Mouse (Mus musculus) cerebellum, adult 18-20 months (tissue): Measurements from ENCODE around the gene Anxa3.

ENCODE experiments used
- DNase-seq, 2 experiments: peaks; one replicate each; pipeline ENCODE4 v3.0.0; 2021

Gene Anxa3

DNA sequence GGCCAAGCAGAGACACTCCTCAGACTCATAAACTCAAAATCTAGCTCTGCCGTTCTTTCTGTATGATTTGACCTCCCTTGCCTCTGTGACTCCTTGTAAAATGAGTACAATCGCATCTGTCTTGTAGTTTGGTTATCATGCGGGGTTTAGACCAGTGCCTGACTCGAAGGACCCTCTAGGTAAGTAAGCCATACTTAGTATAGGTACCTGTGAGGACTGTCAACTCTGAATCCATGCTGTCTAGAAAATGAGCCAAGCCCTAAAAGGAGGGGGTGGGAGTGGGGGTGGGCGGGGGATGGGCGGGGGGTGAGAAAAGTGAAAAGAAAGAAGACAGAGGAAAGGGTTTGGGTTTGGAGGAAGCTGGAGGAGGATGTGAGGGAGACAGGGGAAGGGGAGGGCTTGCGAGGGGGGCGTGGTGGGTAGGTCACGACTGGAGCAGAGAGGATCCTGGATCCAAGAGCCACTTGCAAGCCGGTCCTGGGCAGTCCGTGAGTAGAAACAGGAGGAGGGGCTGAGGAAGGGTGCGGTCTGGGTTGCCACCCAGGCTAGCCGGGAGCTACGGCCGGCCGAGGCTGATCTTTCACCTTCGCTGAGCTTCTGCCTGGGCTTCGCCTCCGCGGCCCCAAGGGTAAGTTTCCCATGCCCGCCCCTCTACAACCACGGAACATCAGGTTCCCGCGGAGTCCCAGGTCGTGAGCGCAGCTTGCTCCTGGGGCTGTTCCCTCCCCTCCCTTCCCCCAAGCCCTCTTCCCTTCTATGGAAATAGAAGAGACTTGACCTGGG lies at the start of gene Anxa3:
Gene Anxa3 (plus strand): TSS at position 404 of the 783 bp plus-strand sequence.
- no peak for DNase-seq

DNA sequence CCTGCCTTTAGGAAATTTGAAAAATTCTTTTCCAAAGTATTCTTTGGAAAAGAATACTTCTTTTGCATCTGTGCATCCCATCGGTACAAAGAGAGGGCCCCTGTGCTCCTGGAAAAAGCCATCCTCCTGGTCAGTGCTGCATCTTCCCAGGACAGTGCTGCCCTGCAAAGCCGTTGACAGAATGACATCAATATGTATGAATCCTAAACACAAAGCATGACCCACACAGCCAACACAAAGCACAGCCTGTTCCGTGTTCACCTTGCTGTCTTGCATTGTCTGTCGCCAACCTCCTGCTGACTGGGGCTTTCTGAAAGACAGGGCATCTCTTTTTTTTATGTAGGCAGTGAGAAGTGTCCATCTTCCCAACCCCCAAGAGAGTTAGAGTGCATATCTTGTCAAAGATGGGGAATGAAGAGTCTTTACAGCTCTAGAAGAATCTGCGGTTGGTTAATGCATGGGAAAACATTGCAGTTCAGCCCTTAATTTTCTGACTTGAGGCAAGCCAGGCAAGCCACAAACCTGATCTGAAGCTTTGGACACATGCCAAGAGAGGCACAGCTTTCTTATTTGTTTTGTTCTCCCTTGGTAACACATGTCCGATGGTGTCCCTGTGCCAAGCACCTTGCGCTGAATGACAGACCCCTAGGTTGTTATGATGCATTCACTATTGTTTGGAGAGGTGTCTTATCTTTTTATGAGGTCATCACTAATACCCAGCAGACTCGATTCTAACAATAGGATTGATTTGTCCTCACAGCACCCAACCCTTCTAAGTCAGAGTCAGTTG lies 45.7 kb upstream of the Anxa3 start:
- DNase-seq, result no peak

DNA sequence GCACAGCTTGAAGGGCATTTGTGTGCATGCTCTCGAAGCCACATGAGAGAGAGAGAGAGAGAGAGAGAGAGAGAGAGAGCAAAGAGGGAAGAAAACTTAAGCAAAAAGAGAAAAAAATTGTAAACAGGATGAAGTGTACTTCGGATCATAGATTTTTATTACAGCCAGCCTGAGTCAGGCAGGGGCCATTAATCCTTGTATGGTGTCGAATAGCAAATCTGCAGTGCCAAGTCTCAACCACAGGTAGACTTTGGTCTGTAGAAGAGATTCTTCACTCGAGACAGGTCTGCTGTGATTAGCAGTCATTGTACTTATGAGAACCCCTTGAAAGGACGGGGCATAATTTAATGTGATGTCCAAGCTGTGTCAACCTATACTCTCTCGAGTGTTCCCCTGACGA lies 35.5 kb upstream of the Anxa3 start:
- DNase-seq, result no peak

DNA sequence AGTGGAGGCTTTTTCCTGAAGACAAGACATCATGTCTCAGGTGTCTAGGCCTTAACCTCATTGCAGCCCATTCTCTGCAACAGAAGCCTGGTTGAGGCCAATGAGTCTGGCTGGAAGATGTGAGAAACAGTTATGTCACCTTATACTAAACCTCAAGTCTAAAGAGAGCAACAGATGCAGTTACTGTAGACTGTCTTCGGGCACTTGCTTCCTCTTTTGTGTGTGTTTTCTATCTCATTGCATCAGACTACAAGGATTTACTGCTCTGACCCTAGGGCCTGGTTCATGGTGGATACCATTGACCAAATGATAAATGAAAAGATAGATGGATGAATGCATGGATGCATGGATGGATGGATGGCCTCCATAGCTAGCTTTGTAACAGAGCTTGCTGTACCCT lies 31.1 kb upstream of the Anxa3 start:
- DNase-seq, result no peak

DNA sequence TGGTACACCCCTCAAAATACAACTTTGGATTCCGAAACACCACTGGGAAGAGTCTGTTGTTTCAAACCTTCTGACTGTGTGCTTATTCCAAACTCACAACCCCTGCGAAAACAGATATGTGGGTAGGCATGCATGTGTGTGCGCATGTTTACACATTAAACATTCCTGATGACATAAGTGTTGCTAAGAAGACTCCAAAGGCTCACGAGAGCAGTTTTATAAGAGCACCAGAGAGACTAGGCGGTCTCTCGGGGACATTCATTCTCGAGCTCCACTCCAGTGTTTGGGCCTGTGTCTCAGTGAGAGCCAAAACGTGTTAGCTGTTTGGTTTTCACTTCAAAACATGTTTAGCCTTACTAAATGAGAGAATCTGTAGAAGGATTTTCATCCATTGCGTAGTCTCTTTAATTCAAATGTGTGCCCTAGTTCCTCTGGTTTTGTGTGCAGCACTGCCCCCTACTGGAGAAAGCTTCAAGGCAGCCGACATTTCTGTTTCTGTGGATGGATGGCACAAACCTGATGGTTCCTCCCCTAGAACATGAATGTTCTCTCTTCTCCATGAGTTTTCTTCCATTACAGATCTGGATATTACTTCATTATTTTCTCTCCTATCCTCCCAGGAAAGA lies 24.2 kb upstream of the Anxa3 start:
- peak; percentile 32 to 58 for DNase-seq

DNA sequence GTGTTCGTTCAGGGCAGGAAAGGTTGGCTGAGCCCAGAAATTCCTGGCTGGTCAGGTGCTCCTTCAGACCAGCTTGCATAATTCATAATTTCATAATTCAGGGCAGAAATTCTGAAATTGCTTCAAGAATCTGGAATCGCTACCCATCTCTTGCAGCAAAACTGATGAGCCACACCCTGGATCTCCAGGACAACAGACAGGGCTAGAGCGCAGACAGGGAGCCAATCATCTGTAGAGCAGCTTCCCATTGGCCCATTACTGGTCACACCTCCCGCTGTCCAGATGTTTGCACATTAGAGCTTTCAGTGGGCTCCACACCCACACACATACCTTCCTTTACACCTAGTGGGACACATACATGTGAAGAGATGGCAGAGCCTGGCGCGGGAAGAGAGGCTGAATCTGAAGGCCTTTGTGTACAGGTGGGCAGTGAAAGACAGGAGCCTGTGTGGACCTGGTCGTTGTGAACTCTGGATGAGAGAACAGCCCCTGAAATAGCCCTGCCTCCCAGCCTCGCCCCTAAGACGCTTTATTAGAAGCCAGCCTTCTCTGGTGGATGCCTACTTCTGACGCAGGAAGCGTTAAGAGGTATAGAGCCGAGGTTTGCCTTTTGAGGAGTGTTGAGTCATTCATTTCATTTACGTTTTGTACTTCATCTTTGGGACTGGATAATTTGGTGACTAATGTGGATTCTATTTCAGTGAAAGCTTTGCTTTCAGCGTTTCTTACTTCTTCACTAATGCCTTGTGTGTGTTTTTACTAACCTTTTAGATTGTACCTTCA lies 9.4 kb upstream of the Anxa3 start:
- DNase-seq, result no peak

DNA sequence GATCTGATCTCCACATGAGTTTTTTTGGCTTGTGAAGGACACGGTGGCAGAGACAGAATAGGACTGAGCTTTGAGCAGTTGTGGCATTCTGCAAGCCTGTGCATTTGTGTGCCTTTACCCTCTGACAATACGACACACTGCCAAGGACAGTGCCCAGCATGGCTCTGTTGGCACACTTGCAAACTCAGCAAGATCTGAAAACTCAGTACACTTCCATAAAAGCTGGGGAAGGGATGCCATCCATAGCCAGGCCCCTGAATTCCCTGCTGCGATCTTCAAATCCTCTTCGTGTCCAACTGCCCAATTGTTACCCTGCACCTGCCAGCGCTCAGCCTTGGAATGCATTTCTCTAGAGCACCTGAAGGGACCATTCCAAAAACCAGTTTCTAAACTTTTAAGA lies 8.0 kb upstream of the Anxa3 start:
- DNase-seq, result no peak

DNA sequence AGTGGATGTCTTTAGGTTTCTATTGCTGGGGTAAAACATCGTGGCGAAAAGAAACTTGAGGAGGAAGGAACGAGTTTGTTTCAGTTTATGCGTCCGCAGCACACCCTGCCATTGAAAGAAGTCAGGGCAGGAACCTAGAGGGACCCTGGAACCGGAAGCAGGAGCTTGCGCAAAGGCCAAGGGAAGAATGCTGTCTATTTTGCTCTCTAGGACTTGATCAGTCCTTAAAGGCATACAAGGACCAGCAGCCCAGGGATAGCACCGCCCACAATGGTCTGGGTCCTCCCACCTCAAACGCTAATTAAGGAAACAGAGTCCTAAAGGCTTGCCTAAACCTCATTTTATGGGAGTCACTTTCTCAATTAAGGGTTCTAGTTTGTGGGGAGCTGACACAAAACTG lies 717 bp upstream of the Anxa3 start:
- DNase-seq, result no peak

DNA sequence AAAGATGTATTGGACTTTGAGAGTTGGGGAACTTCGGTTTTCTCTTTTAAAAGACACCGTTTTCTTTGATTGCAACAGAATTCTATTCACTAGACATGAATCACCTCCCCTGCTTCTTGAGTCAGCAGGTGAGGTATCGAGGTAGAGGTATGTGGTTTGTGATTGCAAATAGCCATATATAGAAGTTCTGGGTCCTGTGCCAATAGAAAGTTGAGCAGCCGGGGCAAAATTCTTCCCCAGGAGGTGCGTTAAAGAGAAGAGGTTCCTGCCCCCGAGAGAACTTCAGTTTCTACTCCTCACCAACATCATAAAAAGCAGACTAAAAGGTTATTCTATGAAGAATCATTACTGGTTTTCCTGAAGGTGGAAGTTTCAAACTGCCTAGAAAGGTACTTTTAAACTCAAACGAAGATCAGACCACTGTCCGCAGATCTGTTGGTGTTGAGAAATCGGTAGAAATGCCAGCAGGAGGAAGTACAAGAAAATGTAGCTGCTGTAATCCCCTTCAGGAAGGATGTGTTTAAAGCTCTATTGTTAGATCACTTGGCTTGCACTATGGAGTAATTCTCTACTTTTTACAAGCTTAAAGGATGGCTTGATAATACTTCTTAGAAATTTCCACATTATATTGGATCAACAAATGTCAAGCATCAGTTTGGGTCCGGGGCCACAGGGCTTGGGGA lies 955 bp downstream of the Anxa3 start:
- DNase-seq, result no peak

DNA sequence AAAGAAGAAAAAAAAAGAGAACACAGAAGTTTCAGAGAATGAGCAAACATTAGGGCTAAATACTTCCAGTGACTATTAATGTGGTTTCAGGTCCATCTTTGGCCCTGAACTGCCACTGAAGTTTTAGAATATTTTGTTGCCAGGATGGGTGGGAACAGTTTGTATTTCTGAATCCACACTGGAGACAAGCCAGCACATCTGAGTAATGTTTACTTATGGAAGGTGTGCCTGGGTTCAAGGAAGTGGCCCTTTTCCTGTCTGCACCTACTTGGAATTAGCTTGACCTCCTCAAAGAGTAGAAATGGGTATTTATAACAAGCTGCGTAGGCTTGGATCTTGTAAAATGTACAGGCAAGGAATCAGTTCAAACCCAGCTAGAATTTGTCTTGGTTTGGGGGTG lies 2.6 kb downstream of the Anxa3 start:
- DNase-seq, result no peak

DNA sequence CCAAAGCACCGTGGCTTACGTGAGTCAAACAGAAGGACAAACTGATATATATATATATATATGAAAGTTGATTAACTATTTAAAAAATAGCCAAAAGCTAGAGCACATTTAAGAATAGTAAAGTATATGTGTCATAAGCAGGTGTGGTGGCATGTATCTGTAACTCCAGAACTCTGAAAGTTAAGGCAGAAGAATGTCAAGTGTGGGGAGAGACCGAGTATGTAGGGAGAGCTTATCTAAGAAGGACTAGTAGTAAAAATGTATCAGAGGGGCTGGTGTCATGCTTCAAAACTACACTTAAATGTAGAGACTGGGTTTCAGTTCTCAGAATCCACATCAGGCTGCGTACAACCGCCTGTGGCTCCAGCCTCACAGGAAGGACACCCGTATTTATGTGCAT lies 4.3 kb downstream of the Anxa3 start:
- no peak for DNase-seq

DNA sequence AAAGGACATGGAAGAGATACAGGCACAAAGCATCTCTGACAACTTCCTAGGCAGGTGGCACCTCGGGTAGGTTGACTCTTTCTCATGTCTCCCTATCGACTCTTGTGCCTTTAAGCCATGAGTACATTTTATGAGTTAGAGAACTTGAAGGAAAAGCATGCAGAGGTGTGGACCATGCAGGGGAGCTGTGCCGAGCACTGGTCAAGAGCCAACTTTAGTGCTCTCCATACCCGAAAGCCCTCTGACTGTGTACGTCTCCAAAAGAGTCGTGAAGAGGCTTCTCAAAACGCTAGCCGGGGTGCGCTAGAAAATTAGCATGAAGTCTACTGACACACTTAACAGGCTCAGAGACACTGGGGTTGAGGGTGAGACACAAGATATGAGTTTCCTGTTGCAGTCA lies 6.0 kb downstream of the Anxa3 start:
- DNase-seq, result no peak

DNA sequence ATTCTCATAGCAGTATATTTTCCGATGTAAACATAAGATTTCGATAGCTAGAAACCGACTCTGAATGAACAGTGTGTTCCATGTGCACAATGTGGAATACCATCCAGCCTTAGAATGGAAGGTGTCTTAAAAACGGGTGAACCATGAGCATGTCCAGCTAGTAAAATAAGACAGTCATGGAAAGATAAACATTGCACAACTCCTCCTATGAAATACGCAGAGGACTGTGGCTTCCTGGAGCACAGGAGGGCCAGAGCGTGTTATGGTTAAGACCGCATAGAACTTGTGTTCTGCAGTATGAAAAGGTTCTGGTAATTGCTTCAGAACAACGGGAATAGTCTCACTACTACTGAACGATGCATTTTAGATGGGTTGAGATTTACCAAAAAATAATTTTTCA lies 6.8 kb downstream of the Anxa3 start:
- no peak for DNase-seq

DNA sequence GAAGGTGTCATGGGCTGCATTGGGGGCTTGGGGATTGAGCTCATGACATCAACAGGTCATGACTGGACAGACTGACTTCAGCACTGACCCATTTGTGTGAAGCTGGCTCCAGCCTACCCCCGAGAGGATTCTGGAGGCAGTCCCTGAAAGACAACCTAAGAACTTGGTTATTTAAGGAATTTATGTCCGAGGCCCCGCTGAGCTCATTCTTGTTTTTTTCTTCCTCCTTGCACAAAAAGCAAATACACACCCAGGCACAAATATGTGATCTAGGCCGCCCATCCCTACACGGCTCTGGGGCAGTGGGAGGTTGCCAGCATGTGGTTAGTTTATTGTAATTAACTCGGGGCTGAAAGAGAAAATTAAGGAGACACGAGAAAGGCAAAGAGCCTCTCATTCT lies 9.0 kb downstream of the Anxa3 start:
- no peak for DNase-seq

DNA sequence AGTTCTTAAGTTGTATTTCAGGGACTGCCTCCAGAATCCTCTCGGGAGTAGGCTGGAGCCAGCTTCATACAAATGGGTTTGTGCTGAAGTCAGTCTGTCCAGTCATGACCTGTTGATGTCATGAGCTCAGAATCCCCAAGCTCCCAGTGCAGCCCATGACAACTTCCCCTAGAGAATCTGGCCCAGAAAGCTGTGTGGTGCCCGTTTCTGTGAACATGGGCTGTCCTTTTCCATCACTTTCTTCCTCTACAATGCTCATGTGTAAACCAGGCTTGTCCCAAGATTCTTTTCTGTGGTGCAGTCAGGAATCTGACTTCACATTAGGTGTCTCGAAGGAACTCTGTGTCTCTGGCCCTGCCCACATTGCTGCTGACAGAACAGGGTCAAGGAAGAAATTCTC lies 10.0 kb downstream of the Anxa3 start:
- DNase-seq, result no peak

DNA sequence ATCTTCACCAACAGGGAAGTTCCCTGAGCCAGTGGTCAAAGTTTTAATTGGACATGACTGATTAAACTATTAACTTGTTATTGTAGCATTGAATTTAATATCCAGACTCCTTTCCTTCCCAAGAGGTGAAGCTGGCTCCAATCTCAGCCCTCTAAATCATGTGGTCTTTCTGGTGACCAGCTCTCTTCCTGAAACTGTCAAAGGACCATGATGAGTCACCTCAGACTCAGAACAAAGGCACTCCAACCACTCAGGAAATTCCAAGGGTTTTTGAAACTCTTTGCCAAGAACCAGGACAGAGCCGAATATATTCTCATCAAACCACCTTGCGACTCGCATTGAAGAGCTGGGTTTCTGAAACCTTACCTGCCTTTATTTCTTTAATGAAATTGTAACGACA lies 11.2 kb downstream of the Anxa3 start:
- no peak for DNase-seq

DNA sequence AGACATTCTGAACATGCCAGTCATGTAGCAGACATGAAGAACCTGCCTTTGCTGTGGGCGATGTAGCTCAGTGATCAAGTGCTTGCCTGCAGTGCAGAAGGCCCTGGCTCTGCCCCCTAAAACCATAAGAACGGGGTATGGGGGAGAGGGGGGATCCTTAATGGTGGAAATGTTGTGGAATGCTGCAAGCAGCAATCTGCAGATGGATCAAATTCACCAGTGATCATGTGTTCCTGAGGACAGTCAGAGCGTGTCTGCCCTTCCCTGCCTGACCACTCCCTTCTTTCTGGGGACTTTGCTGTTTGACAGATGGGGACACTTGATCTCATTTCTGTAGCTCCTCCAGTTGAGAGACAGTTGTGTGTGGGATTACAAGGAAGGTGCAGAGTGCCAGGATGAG lies 11.7 kb downstream of the Anxa3 start:
- no peak for DNase-seq

DNA sequence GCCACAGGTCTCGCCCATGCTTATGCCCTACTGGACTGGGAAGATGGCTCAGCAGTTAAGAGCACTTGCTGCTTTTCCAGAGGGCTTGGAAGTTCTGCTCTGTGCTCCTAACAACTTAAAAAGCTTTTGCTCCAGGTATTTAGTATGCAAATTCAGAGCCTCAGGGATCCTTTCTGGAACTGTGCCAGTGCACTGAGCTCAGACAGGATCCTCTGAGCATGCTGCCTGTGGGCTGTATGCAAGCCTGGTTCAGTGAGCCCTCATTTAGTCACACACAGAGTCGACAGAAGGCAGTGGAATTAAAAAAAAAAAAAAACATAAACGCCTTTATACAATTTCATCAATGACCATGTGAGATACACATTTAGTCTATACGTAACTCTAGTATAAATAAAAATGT lies 17.5 kb downstream of the Anxa3 start:
- DNase-seq, result no peak

DNA sequence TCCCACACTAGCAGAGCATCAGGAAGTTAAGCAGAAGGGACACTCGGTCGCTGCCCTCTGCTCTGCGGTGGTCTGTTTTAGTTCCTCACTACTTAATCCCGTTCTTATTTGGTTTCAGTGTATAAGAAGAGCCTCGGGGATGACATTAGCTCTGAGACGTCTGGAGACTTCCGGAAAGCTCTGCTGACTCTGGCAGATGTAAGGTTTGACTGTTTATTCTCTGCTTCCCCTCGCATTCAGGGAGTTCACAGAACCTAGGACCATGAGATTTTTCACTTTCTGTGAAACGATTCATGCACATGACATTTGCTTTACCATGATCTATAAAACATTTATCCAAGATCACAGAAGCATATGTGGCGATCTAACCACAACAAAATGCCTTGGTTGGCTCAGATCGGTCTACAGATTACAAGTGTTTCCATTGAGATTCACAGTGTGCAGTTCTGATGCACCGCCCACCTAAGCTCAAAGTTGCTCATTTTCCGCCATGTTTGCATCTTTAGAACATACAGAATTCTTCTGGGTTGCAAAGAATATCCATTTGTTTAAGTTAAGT lies 31.7 kb downstream of the Anxa3 start:
- DNase-seq, result no peak

DNA sequence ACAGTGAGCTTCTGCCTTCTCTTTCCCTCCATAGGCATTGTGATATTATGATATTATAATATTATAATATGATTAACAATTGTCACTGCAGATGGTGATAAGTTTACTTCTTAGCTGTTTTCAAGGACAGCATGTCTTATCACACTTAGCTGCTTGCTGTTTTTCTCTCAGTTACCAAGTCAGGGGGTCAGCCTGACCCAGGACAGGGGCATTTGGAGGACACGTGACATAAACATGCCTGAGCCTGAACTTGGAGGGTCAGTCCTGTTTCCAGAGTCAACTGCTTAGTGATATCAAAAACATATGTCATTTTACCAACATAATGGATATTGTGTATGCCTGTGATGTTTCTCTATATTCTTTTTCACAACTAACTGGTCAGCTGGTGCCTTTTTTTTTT lies 34.0 kb downstream of the Anxa3 start:
- no peak for DNase-seq

DNA sequence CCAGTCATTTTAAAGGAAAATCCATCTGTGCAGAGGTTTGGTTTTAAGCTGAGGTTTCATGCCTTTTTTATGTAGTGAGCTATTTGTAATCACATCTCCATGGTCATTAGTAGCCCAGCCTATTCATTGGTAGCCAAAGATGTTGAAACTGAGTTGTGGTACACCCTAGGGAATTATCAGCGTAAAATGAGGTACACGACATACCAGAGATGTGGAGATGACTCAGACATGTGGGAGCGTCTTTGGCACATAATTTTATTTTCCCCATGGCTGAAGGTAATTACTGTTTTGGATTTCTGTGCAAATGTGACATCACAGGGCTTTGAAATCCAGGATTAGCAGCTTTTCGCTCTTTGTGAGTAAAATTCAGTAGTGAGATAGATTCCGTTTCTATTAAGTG lies 41.2 kb downstream of the Anxa3 start:
- no peak for DNase-seq

DNA sequence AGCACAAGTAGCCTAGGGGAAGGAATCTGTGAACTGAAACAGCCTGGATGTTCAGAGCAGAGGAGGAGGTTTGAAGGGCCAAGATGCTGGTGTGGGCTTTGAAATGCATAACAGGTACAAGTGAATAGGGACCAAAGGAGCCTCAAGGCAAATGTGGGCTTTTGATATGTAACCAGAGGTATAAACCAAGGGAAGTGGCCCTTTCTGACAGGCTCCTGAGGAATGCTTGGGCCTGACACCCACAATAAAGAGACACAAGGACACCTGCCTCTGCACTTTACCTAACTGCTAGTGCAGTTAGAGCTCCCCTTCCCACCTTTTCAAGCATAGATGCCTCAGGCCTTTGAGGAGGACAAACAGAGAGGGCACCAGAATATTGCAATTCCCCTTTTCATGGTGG lies 54.8 kb downstream of the Anxa3 start:
- DNase-seq, result no peak
